Mouse (Mus musculus): Measurements from ENCODE around the gene Zbtb16. TPM values are rescaled to one million over a fixed set of nuclear protein-coding genes. Genes with fewer than 3 reads are reported as not detected.
A peak's percentile ranks its signal among the peaks of the same experiment; 100 is the strongest.

The Zbtb16 gene
- total RNA-seq, 1 experiment, result 0.36 TPM

DNA sequence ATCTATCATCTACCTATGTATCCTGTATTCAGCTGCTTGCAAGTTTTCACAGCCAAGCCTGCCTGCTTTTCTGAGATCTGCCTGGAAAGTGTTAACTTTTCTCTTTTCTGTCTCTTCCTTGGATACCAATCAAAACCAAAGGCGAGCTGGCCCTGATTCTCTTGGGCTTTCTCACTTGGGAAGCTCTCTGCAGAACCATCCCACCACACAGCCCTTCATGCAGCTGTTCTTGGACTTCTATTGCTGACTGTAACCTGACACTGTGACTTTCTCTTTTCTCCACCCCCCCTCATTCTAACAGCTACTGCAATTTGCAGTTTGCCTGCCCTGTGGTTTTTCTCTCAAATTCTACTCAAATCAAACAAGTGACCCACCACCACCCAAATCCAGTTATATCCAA is 225.0 kb downstream of the Zbtb16 start:
- DNase-seq (ENCODE audit: low read depth, low spot score), result no peak
- H3K9ac ChIP-seq (ENCODE audit: insufficient read depth, low read depth, low read length, poor library complexity, severe bottlenecking), result no peak overlapping the region
- TF ChIP-seq HCFC1 (IDR thresholded peaks at IDR 0.05; ENCODE audit: borderline replicate concordance, insufficient read depth, low read length), result no peak
- TF ChIP-seq ZNF384 (IDR thresholded peaks at IDR 0.05; ENCODE audit: low read depth, low read length), result no peak
- no peak for TF ChIP-seq ZC3H11A (IDR thresholded peaks at IDR 0.05; ENCODE audit: borderline replicate concordance, low read depth, low read length)
- TF ChIP-seq CHD2 (IDR thresholded peaks at IDR 0.05; ENCODE audit: low read depth, low read length), result no peak
- TF ChIP-seq MAFK (IDR thresholded peaks at IDR 0.05; ENCODE audit: insufficient read depth, low read depth, low read length), result no peak
- no peaks in the 10 kb centered on the region for H3K9me3 ChIP-seq (ENCODE audit: control insufficient read depth, insufficient read depth, low read depth, low read length)
- no peaks in the 10 kb centered on the region for H3K4me1 ChIP-seq (ENCODE audit: control insufficient read depth in 2 of 2, insufficient read depth in 2 of 2, low read length in 2 of 2, poor library complexity in 1 of 2)
- H3K36me3 ChIP-seq (ENCODE audit: control insufficient read depth, insufficient read depth, low read length, poor library complexity, severe bottlenecking), result no peaks in the 10 kb centered on the region
- no peak overlapping the region for H3K4me3 ChIP-seq (ENCODE audit: insufficient read depth in 1 of 2, low read depth in 1 of 2, low read length in 2 of 2, poor library complexity in 1 of 2, severe bottlenecking in 1 of 2)
- in situ Hi-C loops (cut with MboI; ENCODE audit: low sequenced_read_pairs in 2 of 2, unreplicated experiment in 2 of 2), result no loop called here
- H3K27ac ChIP-seq (ENCODE audit: insufficient read depth, low read depth, low read length, poor library complexity, severe bottlenecking), result no peak overlapping the region

DNA sequence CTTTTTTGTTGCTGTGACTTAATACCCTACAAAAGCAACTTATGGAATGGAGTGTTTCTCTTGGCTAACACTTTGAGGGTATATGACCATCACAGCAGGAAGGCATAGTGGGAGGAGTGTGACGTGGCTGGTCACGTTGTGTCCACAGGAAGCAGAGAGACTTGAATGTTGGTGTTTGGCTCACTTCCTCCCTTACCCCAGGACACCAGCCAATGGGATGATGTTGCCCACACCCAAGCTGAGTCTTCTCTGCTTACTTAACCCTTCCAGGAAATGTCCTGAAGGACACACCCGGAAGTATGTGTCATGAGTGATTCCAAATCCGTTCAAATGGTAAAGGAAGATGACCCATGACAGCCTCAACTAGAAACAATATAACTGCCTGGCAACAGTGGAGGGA is 226.3 kb downstream of the Zbtb16 start:
- DNase-seq (ENCODE audit: low read depth, low spot score), result no peak
- TF ChIP-seq CHD2 (IDR thresholded peaks at IDR 0.05; ENCODE audit: low read depth, low read length), result no peak
- TF ChIP-seq MAFK (IDR thresholded peaks at IDR 0.05; ENCODE audit: insufficient read depth, low read depth, low read length), result no peak
- no peak for TF ChIP-seq HCFC1 (IDR thresholded peaks at IDR 0.05; ENCODE audit: borderline replicate concordance, insufficient read depth, low read length)
- TF ChIP-seq ZC3H11A (IDR thresholded peaks at IDR 0.05; ENCODE audit: borderline replicate concordance, low read depth, low read length), result no peak
- no peak for TF ChIP-seq ZNF384 (IDR thresholded peaks at IDR 0.05; ENCODE audit: low read depth, low read length)
- Histone ChIP-seq H3K27ac (ENCODE audit: insufficient read depth, low read depth, low read length, poor library complexity, severe bottlenecking) (no peak overlapping the region), H3K36me3 (ENCODE audit: control insufficient read depth, insufficient read depth, low read length, poor library complexity, severe bottlenecking) (no peaks in the 10 kb centered on the region), H3K9me3 (ENCODE audit: control insufficient read depth, insufficient read depth, low read depth, low read length) (no peaks in the 10 kb centered on the region), H3K9ac (ENCODE audit: insufficient read depth, low read depth, low read length, poor library complexity, severe bottlenecking) (no peak overlapping the region), H3K4me3 (ENCODE audit: insufficient read depth in 1 of 2, low read depth in 1 of 2, low read length in 2 of 2, poor library complexity in 1 of 2, severe bottlenecking in 1 of 2) (no peak overlapping the region), H3K4me1 (ENCODE audit: control insufficient read depth in 2 of 2, insufficient read depth in 2 of 2, low read length in 2 of 2, poor library complexity in 1 of 2) (no peaks in the 10 kb centered on the region)
- in situ Hi-C loops (cut with MboI; ENCODE audit: low sequenced_read_pairs in 2 of 2, unreplicated experiment in 2 of 2), result no loop called here

DNA sequence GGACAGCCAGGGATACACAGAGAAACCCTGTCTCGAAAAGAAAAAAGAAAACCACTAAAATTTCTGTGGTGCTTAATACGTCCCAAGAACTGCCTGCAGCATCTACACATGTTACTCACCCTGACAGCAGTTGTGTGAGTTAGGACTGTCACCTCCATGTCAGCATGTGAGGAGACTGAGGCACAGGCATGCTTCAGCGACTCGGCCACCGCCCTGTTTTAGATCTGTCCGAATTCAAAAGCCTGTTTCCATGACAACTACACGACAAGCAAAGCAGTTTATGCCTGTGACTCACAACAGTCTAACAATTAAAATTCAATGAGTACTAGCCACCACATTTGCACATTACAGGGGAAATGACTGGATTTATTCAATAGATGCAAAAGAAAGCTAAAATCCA is 228.6 kb downstream of the Zbtb16 start:
- H3K4me3 ChIP-seq (ENCODE audit: insufficient read depth in 1 of 2, low read depth in 1 of 2, low read length in 2 of 2, poor library complexity in 1 of 2, severe bottlenecking in 1 of 2), result no peak overlapping the region
- no peaks in the 10 kb centered on the region for H3K4me1 ChIP-seq (ENCODE audit: control insufficient read depth in 2 of 2, insufficient read depth in 2 of 2, low read length in 2 of 2, poor library complexity in 1 of 2)
- no peak overlapping the region for H3K27ac ChIP-seq (ENCODE audit: insufficient read depth, low read depth, low read length, poor library complexity, severe bottlenecking)
- H3K9me3 ChIP-seq (ENCODE audit: control insufficient read depth, insufficient read depth, low read depth, low read length), result no peaks in the 10 kb centered on the region
- DNase-seq (ENCODE audit: low read depth, low spot score), result no peak
- no peaks in the 10 kb centered on the region for H3K36me3 ChIP-seq (ENCODE audit: control insufficient read depth, insufficient read depth, low read length, poor library complexity, severe bottlenecking)
- H3K9ac ChIP-seq (ENCODE audit: insufficient read depth, low read depth, low read length, poor library complexity, severe bottlenecking), result no peak overlapping the region
- in situ Hi-C loops (cut with MboI; ENCODE audit: low sequenced_read_pairs in 2 of 2, unreplicated experiment in 2 of 2), result no loop called here
- no peak for TF ChIP-seq ZC3H11A (IDR thresholded peaks at IDR 0.05; ENCODE audit: borderline replicate concordance, low read depth, low read length)
- no peak for TF ChIP-seq CHD2 (IDR thresholded peaks at IDR 0.05; ENCODE audit: low read depth, low read length)
- no peak for TF ChIP-seq ZNF384 (IDR thresholded peaks at IDR 0.05; ENCODE audit: low read depth, low read length)
- no peak for TF ChIP-seq MAFK (IDR thresholded peaks at IDR 0.05; ENCODE audit: insufficient read depth, low read depth, low read length)
- TF ChIP-seq HCFC1 (IDR thresholded peaks at IDR 0.05; ENCODE audit: borderline replicate concordance, insufficient read depth, low read length), result no peak

DNA sequence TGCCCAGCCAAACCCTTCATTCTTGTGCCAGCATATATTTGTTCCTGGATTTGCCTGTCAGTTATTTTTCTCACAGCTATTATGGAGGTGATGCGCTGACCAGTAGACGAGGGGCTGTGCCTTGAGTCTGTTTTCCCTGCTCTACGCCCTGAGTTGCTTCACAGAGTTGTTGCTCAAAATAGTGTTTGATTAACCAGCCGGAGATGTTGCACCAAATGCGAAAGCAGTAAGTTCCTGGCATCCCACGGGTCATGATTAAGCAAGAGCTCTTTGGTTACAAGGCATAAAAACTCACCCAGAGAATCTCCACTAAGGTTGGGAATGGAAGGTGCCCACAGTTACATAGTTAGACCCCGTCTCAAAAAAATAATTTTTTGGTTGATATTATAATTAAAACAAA is 229.9 kb downstream of the Zbtb16 start:
- TF ChIP-seq CHD2 (IDR thresholded peaks at IDR 0.05; ENCODE audit: low read depth, low read length) (no peak), HCFC1 (IDR thresholded peaks at IDR 0.05; ENCODE audit: borderline replicate concordance, insufficient read depth, low read length) (no peak), ZC3H11A (IDR thresholded peaks at IDR 0.05; ENCODE audit: borderline replicate concordance, low read depth, low read length) (no peak), ZNF384 (IDR thresholded peaks at IDR 0.05; ENCODE audit: low read depth, low read length) (no peak), MAFK (IDR thresholded peaks at IDR 0.05; ENCODE audit: insufficient read depth, low read depth, low read length) (no peak)
- no peaks in the 10 kb centered on the region for H3K36me3 ChIP-seq (ENCODE audit: control insufficient read depth, insufficient read depth, low read length, poor library complexity, severe bottlenecking)
- H3K9me3 ChIP-seq (ENCODE audit: control insufficient read depth, insufficient read depth, low read depth, low read length), result no peaks in the 10 kb centered on the region
- no peak overlapping the region for H3K4me3 ChIP-seq (ENCODE audit: insufficient read depth in 1 of 2, low read depth in 1 of 2, low read length in 2 of 2, poor library complexity in 1 of 2, severe bottlenecking in 1 of 2)
- H3K9ac ChIP-seq (ENCODE audit: insufficient read depth, low read depth, low read length, poor library complexity, severe bottlenecking), result no peak overlapping the region
- in situ Hi-C loops (cut with MboI; ENCODE audit: low sequenced_read_pairs in 2 of 2, unreplicated experiment in 2 of 2), result no loop called here
- H3K4me1 ChIP-seq (ENCODE audit: control insufficient read depth in 2 of 2, insufficient read depth in 2 of 2, low read length in 2 of 2, poor library complexity in 1 of 2), result no peaks in the 10 kb centered on the region
- DNase-seq (ENCODE audit: low read depth, low spot score), result no peak
- no peak overlapping the region for H3K27ac ChIP-seq (ENCODE audit: insufficient read depth, low read depth, low read length, poor library complexity, severe bottlenecking)

DNA sequence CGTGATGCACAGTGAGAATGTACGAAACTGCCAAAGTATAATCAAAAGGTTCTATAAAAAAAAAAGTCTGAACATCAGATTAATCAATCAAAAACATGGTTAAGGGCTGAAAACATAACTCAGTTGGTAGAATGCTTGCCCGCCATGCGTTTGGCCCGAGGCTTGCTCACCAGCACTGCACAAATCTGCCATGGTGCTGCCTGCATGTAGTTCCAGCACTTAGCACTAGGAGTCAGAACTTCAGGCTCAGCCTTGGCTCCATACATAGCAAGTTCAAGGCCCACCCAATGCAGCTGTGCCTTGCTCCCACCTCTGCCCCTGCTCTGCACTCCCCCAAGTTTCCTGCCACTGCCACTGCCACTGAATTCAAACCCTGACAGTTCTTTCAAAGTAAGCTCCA is 230.3 kb downstream of the Zbtb16 start:
- no peak overlapping the region for H3K4me3 ChIP-seq (ENCODE audit: insufficient read depth in 1 of 2, low read depth in 1 of 2, low read length in 2 of 2, poor library complexity in 1 of 2, severe bottlenecking in 1 of 2)
- no peaks in the 10 kb centered on the region for H3K4me1 ChIP-seq (ENCODE audit: control insufficient read depth in 2 of 2, insufficient read depth in 2 of 2, low read length in 2 of 2, poor library complexity in 1 of 2)
- H3K9me3 ChIP-seq (ENCODE audit: control insufficient read depth, insufficient read depth, low read depth, low read length), result no peaks in the 10 kb centered on the region
- TF ChIP-seq CHD2 (IDR thresholded peaks at IDR 0.05; ENCODE audit: low read depth, low read length), result no peak
- TF ChIP-seq MAFK (IDR thresholded peaks at IDR 0.05; ENCODE audit: insufficient read depth, low read depth, low read length), result no peak
- TF ChIP-seq ZC3H11A (IDR thresholded peaks at IDR 0.05; ENCODE audit: borderline replicate concordance, low read depth, low read length), result no peak
- no peak for TF ChIP-seq ZNF384 (IDR thresholded peaks at IDR 0.05; ENCODE audit: low read depth, low read length)
- no peak for TF ChIP-seq HCFC1 (IDR thresholded peaks at IDR 0.05; ENCODE audit: borderline replicate concordance, insufficient read depth, low read length)
- in situ Hi-C loops (cut with MboI; ENCODE audit: low sequenced_read_pairs in 2 of 2, unreplicated experiment in 2 of 2), result no loop called here
- H3K27ac ChIP-seq (ENCODE audit: insufficient read depth, low read depth, low read length, poor library complexity, severe bottlenecking), result no peak overlapping the region
- no peak overlapping the region for H3K9ac ChIP-seq (ENCODE audit: insufficient read depth, low read depth, low read length, poor library complexity, severe bottlenecking)
- H3K36me3 ChIP-seq (ENCODE audit: control insufficient read depth, insufficient read depth, low read length, poor library complexity, severe bottlenecking), result no peaks in the 10 kb centered on the region
- peak; percentile 27 for DNase-seq (ENCODE audit: low read depth, low spot score)
